Mouse (Mus musculus): Measurements from ENCODE around the gene Hs2st1. TPM values are rescaled to one million over a fixed set of nuclear protein-coding genes. Genes with fewer than 3 reads are reported as not detected.

Gene Hs2st1
- polyA plus RNA-seq, 1 experiment from 2014 or later = 12.8 TPM

GRCm38 (mm10) chr3:144583789-144584188 lies 13.8 kb upstream of the Hs2st1 start:
- Histone ChIP-seq H3K27ac (no peak overlapping the region), H3K4me1 (peaks cover 3% of the 10 kb centered on the region; the same call in 1 of the 2 replicates), H3K4me2 (no peak overlapping the region), H3K4me3 (replicated peaks) (no peak overlapping the region), H3K9ac (no peak overlapping the region), H3K27me3 (replicated peaks) (no peaks in the 10 kb centered on the region), H3K9me3 (no peaks in the 10 kb centered on the region), H3K36me3 (peaks cover 16% of the 10 kb centered on the region)
- ATAC-seq (ENCODE audit: insufficient read depth, low FRiP score, low read depth) = no peak
- WGBS = 37% methylated on average over 5 of the region's 5 CpGs

DNA sequence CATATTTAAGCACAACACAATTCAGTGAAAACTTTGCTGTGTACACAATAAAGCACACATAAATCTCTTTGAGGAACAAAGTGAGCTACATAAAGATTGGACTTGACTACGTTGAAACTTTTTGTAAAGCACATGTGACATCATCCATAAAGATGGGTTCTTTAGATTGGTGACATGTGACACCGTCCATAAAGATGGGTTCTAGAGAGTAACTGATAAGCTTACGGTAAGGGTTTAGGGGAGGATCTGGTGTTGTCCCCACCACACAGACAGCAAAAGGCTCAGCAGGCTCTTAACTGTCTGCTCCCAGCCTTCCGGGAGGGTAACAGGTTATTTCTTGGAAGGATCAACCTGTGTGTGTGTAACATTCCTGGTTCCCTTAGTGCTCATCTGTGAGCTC lies 12.3 kb upstream of the Hs2st1 start:
- Histone ChIP-seq H3K4me3 (replicated peaks) (no peak overlapping the region), H3K9me3 (no peaks in the 10 kb centered on the region), H3K36me3 (peaks cover 22% of the 10 kb centered on the region), H3K4me1 (peaks cover 3% of the 10 kb centered on the region; the same call in 1 of the 2 replicates), H3K4me2 (no peak overlapping the region), H3K27me3 (replicated peaks) (no peaks in the 10 kb centered on the region), H3K9ac (no peak overlapping the region), H3K27ac (no peak overlapping the region)
- 70% methylated on average over 4 of the region's 4 CpGs for WGBS
- ATAC-seq (ENCODE audit: insufficient read depth, low FRiP score, low read depth) = no peak

- no peak overlapping the region for H3K4me3 ChIP-seq (replicated peaks)
- H3K9ac ChIP-seq = no peak overlapping the region
- H3K4me2 ChIP-seq = no peak overlapping the region
- H3K4me1 ChIP-seq = peaks cover 3% of the 10 kb centered on the region; the same call in 1 of the 2 replicates
- 69% methylated on average over 3 of the region's 3 CpGs for WGBS
- H3K27me3 ChIP-seq (replicated peaks) = no peaks in the 10 kb centered on the region
- H3K36me3 ChIP-seq = peaks cover 22% of the 10 kb centered on the region
- no peak for ATAC-seq (ENCODE audit: insufficient read depth, low FRiP score, low read depth)
- no peaks in the 10 kb centered on the region for H3K9me3 ChIP-seq
- H3K27ac ChIP-seq = no peak overlapping the region
Observed at GRCm38 (mm10) chr3:144581842-144582241, 11.9 kb upstream of the Hs2st1 start.

DNA sequence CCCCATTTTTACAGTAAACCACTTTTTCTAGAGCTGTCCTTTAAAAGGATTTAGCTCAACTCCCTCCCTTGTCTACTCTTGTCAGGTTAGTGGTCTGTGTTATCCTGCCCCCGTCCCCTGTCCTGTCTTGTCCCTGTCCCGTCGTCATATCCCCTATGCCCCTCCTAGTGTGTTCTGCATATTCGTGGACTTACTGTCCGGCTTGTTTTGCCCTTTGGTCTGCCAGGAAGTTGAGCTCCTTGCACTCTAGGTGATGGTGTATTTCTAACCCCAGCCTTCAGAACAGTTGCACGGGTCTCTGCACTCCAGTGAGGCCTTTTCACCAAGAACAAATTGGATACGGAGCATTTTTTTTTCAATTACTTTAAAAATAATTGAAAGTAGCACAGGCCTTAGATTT lies 10.3 kb upstream of the Hs2st1 start:
- Histone ChIP-seq H3K4me1 (0 out of 2 replicates have a peak, but pooled peaks cover 3% of the 10 kb centered on the region), H3K27me3 (replicated peaks) (no peaks in the 10 kb centered on the region)
- 80% methylated on average over 7 of the region's 7 CpGs for WGBS

DNA sequence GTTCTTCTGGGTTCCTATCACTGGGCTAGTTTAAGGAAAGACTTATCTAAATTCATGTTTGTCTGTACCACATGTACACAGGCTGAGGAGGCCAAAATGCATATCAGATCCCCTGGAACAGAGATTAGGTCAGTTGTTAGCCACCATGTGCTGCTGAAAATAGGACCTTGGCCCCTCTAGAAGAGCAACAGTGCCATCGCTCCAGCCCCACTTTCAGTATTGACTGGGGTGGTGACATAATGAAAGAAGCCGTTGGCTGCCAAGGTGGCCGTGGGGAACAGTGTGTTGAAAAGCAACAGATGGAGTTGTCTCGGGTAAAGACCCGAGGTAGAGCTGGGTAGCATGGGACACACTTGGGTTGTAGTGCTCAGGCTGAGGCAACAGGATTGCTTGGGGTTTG lies 9.8 kb upstream of the Hs2st1 start:
- 0 out of 2 replicates have a peak, but pooled peaks cover 3% of the 10 kb centered on the region for H3K4me1 ChIP-seq
- H3K27ac ChIP-seq = no peak overlapping the region
- H3K9me3 ChIP-seq = no peaks in the 10 kb centered on the region
- H3K36me3 ChIP-seq = peaks cover 22% of the 10 kb centered on the region
- H3K4me2 ChIP-seq = no peak overlapping the region
- WGBS = 76% methylated on average over 5 of the region's 5 CpGs
- no peak overlapping the region for H3K4me3 ChIP-seq (replicated peaks)
- no peak overlapping the region for H3K9ac ChIP-seq
- no peak for ATAC-seq (ENCODE audit: insufficient read depth, low FRiP score, low read depth)
- H3K27me3 ChIP-seq (replicated peaks) = no peaks in the 10 kb centered on the region

More for the DNA sequence above, 10.3 kb upstream of the Hs2st1 start:
- Histone ChIP-seq H3K4me3 (replicated peaks) (no peak overlapping the region), H3K36me3 (peaks cover 22% of the 10 kb centered on the region), H3K9ac (no peak overlapping the region), H3K9me3 (no peaks in the 10 kb centered on the region), H3K4me2 (no peak overlapping the region), H3K27ac (no peak overlapping the region)
- no peak for ATAC-seq (ENCODE audit: insufficient read depth, low FRiP score, low read depth)

GRCm38 (mm10) chr3:144578921-144579320 lies 8.9 kb upstream of the Hs2st1 start:
- Histone ChIP-seq H3K9ac (no peak overlapping the region), H3K27me3 (replicated peaks) (no peaks in the 10 kb centered on the region), H3K9me3 (no peaks in the 10 kb centered on the region), H3K4me1 (0 out of 2 replicates have a peak, but pooled peaks cover 3% of the 10 kb centered on the region), H3K4me2 (no peak overlapping the region), H3K4me3 (replicated peaks) (no peak overlapping the region), H3K36me3 (peaks cover 22% of the 10 kb centered on the region), H3K27ac (no peak overlapping the region)
- ATAC-seq (ENCODE audit: insufficient read depth, low FRiP score, low read depth) = no peak
- WGBS = 90% methylated on average over 4 of the region's 4 CpGs

- H3K4me3 ChIP-seq (replicated peaks) = no peak overlapping the region
- no peaks in the 10 kb centered on the region for H3K27me3 ChIP-seq (replicated peaks)
- 0 out of 2 replicates have a peak, but pooled peaks cover 5% of the 10 kb centered on the region for H3K4me1 ChIP-seq
- H3K36me3 ChIP-seq = peaks cover 22% of the 10 kb centered on the region
- WGBS = 65% methylated on average over 10 of the region's 10 CpGs
- no peak for ATAC-seq (ENCODE audit: insufficient read depth, low FRiP score, low read depth)
- no peak overlapping the region for H3K9ac ChIP-seq
- H3K9me3 ChIP-seq = no peaks in the 10 kb centered on the region
- no peak overlapping the region for H3K4me2 ChIP-seq
- no peak overlapping the region for H3K27ac ChIP-seq
Observed at GRCm38 (mm10) chr3:144577366-144578340, 7.7 kb upstream of the Hs2st1 start.

GRCm38 (mm10) chr3:144574256-144574655 lies 4.3 kb upstream of the Hs2st1 start:
- Histone ChIP-seq H3K27ac (no peak overlapping the region), H3K36me3 (peaks cover 15% of the 10 kb centered on the region), H3K4me3 (replicated peaks) (no peak overlapping the region), H3K4me2 (no peak overlapping the region), H3K4me1 (peaks cover 7% of the 10 kb centered on the region; the same call in 1 of the 2 replicates), H3K9me3 (no peaks in the 10 kb centered on the region), H3K27me3 (replicated peaks) (no peaks in the 10 kb centered on the region), H3K9ac (no peak overlapping the region)
- no peak for ATAC-seq (ENCODE audit: insufficient read depth, low FRiP score, low read depth)
- 91% methylated on average over 7 of the region's 7 CpGs for WGBS

DNA sequence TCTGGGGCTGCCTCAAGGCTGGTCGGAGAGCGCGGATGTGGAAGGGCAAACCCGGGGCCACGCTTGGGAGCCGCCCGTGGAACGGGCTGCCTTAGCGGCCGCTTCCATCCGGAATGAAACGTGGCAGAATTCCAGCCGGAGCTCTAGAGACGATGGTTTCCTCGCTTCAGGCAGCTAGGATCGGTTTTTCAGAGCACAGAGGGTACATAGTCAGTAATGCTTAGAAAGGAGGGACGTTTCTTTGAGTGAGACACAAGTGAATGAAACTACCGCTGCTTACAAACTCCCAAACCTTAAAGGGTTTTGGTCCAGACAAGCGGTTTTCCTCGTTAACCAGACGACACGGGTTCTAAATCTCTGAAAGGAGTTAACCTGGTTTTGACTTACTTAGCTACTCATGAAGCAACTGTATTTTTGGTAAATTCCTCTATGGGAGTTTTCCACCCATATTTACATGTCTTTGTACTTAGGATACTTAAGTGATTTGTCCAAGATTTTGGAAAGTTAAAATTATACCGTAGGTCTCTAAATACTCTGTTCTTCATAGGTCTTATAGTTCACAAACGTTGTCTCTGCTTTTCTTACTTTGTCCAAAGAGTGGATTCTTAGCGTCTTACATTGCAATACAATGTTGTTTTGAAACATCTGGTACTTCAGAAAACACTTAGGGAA lies 971 bp upstream of the Hs2st1 start:
- Histone ChIP-seq H3K4me2 (peak overlapping the region; percentile 52), H3K4me1 (peaks cover 11% of the 10 kb centered on the region; the same call in 1 of the 2 replicates), H3K27ac (peak overlapping the region; percentile 92), H3K4me3 (replicated peaks) (peak overlapping the region; percentile 93), H3K36me3 (no peaks in the 10 kb centered on the region), H3K9me3 (no peaks in the 10 kb centered on the region), H3K27me3 (replicated peaks) (no peaks in the 10 kb centered on the region), H3K9ac (peak overlapping the region; percentile 91)
- ATAC-seq (ENCODE audit: insufficient read depth, low FRiP score, low read depth) = no peak
- WGBS = under 1% methylated on average over 25 of the region's 25 CpGs

DNA sequence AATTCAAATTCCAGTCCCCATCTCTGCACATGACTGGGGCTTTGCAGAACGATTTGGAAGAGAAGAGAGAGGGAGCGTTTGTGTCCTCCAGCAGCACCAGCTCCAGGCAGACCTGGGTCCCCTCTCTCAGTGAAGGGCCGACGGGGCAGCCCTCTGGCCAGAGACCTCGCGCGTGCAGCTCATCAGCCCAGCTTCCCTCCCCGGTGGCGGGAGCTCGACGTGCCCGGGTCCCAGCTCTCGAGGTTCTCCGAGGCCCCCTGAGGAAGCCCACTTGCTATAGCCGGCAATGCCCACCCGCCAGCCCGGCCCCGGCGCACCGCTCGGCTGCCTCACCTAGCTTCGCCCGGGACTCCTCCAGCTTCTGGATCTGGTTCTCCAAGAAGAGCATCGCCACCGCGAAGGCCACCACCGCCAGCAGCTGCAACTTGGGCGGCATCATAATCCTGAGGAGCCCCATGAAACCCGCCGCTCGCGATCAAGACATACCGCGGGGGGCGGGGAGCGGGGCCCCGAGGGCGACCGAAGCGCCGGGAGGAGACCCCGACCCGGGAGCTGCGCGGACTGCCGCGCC lies 495 bp downstream of the Hs2st1 start:
- Histone ChIP-seq H3K27ac (peak overlapping the region; percentile 82), H3K27me3 (replicated peaks) (no peaks in the 10 kb centered on the region), H3K4me1 (peaks cover 11% of the 10 kb centered on the region; the same call in 1 of the 2 replicates), H3K9ac (peak overlapping the region; percentile 93), H3K9me3 (no peaks in the 10 kb centered on the region), H3K36me3 (no peaks in the 10 kb centered on the region), H3K4me3 (replicated peaks) (peak overlapping the region; percentile 93), H3K4me2 (peak overlapping the region; percentile 90)
- peak; percentile 3; the same call in 1 of the 2 replicates for ATAC-seq (ENCODE audit: insufficient read depth, low FRiP score, low read depth)
- under 1% methylated on average over 47 of the region's 47 CpGs for WGBS

DNA sequence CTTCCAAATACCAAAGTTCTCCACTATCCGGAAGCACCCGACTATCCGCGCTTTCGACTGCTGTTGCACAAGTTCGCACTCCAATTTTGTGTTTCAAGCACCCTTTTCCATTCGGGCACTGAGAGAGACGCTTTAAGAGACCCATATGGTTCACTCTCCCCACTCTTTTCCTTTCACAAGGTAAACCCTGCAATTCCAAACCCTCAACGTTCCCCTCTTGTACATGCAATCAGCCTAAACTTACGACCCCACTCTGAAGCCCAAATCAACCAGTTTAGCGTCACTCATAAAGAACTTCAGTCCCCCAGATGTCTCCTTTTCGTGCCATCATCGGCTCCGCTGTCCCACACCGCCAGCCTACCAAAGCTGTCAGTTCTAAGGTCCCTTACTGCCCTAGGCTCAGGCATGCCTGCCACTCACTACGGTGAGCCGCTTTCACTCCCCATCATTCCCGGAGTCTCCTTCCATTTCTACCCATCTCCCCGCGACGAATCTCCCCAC lies 1.1 kb downstream of the Hs2st1 start:
- H3K4me1 ChIP-seq = peaks cover 11% of the 10 kb centered on the region; the same call in 1 of the 2 replicates
- peak overlapping the region; percentile 93 for H3K9ac ChIP-seq
- H3K27me3 ChIP-seq (replicated peaks) = no peaks in the 10 kb centered on the region
- no peak for ATAC-seq (ENCODE audit: insufficient read depth, low FRiP score, low read depth)
- no peaks in the 10 kb centered on the region for H3K9me3 ChIP-seq
- peak overlapping the region; percentile 90 for H3K4me2 ChIP-seq
- WGBS = under 1% methylated on average over 21 of the region's 21 CpGs
- H3K27ac ChIP-seq = no peak overlapping the region
- no peaks in the 10 kb centered on the region for H3K36me3 ChIP-seq
- peak overlapping the region; percentile 93 for H3K4me3 ChIP-seq (replicated peaks)

Measured in stomach, embryonic 15.5 days (tissue).